Mouse (Mus musculus): Measurements from ENCODE around the gene 4931428F04Rik.

Gene 4931428F04Rik

DNA sequence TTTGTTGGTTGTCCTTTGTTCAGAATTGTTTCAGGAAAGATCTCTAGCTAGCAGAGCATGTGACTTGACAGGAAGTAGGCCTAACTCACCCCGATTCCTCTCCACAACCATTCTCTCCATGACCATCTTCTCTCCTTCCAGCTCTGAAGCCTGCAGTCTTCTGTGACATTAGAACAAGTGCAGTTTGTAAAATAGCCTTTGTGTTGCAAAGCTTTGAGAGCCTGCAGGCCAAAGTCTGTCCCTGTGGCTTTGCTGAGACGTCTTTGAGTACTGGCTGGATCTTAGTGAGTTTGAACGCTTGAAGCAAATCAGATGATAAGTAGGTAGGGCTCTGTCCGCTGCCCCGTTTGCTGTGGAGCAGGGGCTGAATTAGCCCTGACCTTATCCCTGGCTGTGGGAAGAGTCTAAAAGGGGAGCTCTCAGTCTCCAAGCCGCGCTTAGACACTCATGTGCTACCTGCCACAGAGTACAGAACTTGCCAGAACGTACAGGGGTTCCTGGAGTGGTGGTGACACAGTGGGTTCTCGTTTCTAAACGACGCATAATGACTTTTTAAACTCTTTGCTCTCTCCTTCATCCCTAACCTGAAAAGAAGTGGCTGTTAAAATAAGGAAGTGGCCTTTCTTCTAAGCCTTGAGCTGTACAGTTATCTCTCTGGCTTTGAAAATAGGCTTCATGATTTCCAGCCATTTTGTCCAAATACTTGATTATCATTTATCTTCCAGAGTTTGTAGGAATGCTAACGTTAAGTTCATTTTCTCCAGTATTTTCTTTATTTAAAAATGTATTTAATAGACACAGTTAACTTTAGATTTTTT is 58.0 kb downstream of the 4931428F04Rik start:
- in situ Hi-C loops (cut with MboI): no loop called here
